Mouse (Mus musculus): ENCODE data around the gene Gm17359.

GRCm38 (mm10) chr3:79448421-79448820 is 112.0 kb downstream of the Gm17359 start:
- no peak for TF ChIP-seq POLR2A (IDR thresholded peaks at IDR 0.05; ENCODE audit: low read depth, low read length)
- no peak for TF ChIP-seq CTCF (IDR thresholded peaks at IDR 0.05; ENCODE audit: extremely low read depth, insufficient read depth, insufficient read length, insufficient replicate concordance)
